Mouse (Mus musculus): ENCODE measurements around the gene Tnrc6c.

DNA sequence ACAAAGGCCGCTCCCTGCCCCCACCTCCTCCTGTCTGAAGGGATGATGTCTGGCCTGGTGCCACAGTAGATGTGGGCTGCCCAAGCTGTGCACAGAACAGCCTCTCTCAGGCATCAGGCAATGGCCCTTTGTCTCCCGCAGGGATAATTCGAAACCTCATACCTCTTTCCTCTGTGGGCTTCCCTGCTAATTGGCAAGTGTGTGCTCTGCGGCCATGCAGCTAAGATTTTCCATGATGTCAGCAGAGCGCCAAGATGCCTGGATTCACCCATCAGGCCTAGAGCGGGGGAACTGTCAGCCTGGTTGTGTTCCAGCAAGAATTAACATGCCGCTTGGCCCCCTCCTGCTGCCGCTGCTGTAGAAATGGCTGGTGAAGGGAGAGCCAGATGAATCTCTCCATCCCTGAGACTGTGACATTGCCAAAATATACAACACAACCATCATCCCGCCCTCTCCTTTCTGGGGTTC is 25.7 kb upstream of the Tnrc6c start:
- TF ChIP-seq CTCF (IDR thresholded peaks at IDR 0.05; ENCODE audit: borderline replicate concordance, insufficient read depth, low read length) = no peak
- TF ChIP-seq POLR2A (IDR thresholded peaks at IDR 0.05; ENCODE audit: low read depth, low read length) = no peak

Data from embryonic fibroblast, embryonic 13.5 days (primary cell).